Mouse (Mus musculus): ENCODE results near the gene Myh14. TPM values are rescaled to one million over a fixed set of nuclear protein-coding genes. Genes with fewer than 3 reads are reported as not detected.
A peak's percentile ranks its signal among the peaks of the same experiment; 100 is the strongest.

Gene Myh14
- total and polyA plus RNA-seq, 2 experiments from 2014 or later: 6.9 to 8.8 TPM

- 2% methylated on average over 13 of the region's 13 CpGs for WGBS
- peak overlapping the region; percentile 91 for H3K4me2 ChIP-seq (ENCODE audit: low read depth, low read length, poor library complexity, severe bottlenecking)
- 0 out of 2 replicates have a peak overlapping the region, but pooled peaks have one; percentile 25 for H3K9ac ChIP-seq (replicated peaks; ENCODE audit: low read length, poor library complexity, severe bottlenecking)
- peak overlapping the region; percentile 49 for H3K27ac ChIP-seq (ENCODE audit: low read depth, low read length)
- DNase-seq (ENCODE audit: low spot score): peak; percentile 62
- H3K27me3 ChIP-seq (ENCODE audit: insufficient read depth, low read length): no peaks in the 10 kb centered on the region
- TF ChIP-seq CTCF (IDR thresholded peaks at IDR 0.05): no peak
- H3K36me3 ChIP-seq (ENCODE audit: insufficient read depth, low read length): no peaks in the 10 kb centered on the region
- H3K4me3 ChIP-seq (ENCODE audit: low read depth, low read length): peak overlapping the region; percentile 70
- H3K9me3 ChIP-seq (ENCODE audit: low read length): no peaks in the 10 kb centered on the region
- peaks cover 21% of the 10 kb centered on the region for H3K4me1 ChIP-seq (ENCODE audit: insufficient read depth, low read length)
- ATAC-seq (ENCODE audit: low FRiP score): no peak
Observed at GRCm38 (mm10) chr7:44589946-44590345, 80.7 kb downstream of the Myh14 start.

- ATAC-seq (ENCODE audit: low FRiP score) (peak; percentile 6; the same call in 1 of the 2 replicates), DNase-seq (ENCODE audit: low spot score) (peak; percentile 88)
- no peaks in the 10 kb centered on the region for H3K27me3 ChIP-seq (ENCODE audit: insufficient read depth, low read length)
- no peaks in the 10 kb centered on the region for H3K36me3 ChIP-seq (ENCODE audit: insufficient read depth, low read length)
- TF ChIP-seq CTCF (IDR thresholded peaks at IDR 0.05): peak; percentile 24
- H3K4me3 ChIP-seq (ENCODE audit: low read depth, low read length): peak overlapping the region; percentile 70
- peak overlapping the region; percentile 49 for H3K27ac ChIP-seq (ENCODE audit: low read depth, low read length)
- WGBS: under 1% methylated on average over 32 of the region's 33 CpGs
- peak overlapping the region; percentile 25 for H3K9ac ChIP-seq (replicated peaks; ENCODE audit: low read length, poor library complexity, severe bottlenecking)
- H3K4me2 ChIP-seq (ENCODE audit: low read depth, low read length, poor library complexity, severe bottlenecking): peak overlapping the region; percentile 91
- peaks cover 17% of the 10 kb centered on the region for H3K4me1 ChIP-seq (ENCODE audit: insufficient read depth, low read length)
- no peaks in the 10 kb centered on the region for H3K9me3 ChIP-seq (ENCODE audit: low read length)
Observed at GRCm38 (mm10) chr7:44589149-44589548, 81.5 kb downstream of the Myh14 start.

GRCm38 (mm10) chr7:44588338-44588737 lies 82.3 kb downstream of the Myh14 start:
- Histone ChIP-seq H3K9ac (replicated peaks; ENCODE audit: low read length, poor library complexity, severe bottlenecking) (peak overlapping the region; percentile 25), H3K36me3 (ENCODE audit: insufficient read depth, low read length) (no peaks in the 10 kb centered on the region), H3K4me3 (ENCODE audit: low read depth, low read length) (peak overlapping the region; percentile 70), H3K9me3 (ENCODE audit: low read length) (no peaks in the 10 kb centered on the region), H3K4me1 (ENCODE audit: insufficient read depth, low read length) (peaks cover 17% of the 10 kb centered on the region), H3K27me3 (ENCODE audit: insufficient read depth, low read length) (no peaks in the 10 kb centered on the region), H3K4me2 (ENCODE audit: low read depth, low read length, poor library complexity, severe bottlenecking) (peak overlapping the region; percentile 91), H3K27ac (ENCODE audit: low read depth, low read length) (0 out of 2 replicates have a peak overlapping the region, but pooled peaks have one; percentile 49)
- 14% methylated on average over 12 of the region's 12 CpGs for WGBS
- DNase-seq (ENCODE audit: low spot score): no peak
- ATAC-seq (ENCODE audit: low FRiP score): no peak
- TF ChIP-seq CTCF (IDR thresholded peaks at IDR 0.05): no peak

GRCm38 (mm10) chr7:44587676-44588075 lies 83.0 kb downstream of the Myh14 start:
- no peak for DNase-seq (ENCODE audit: low spot score)
- 33% methylated on average over 6 of the region's 6 CpGs for WGBS
- Histone ChIP-seq H3K36me3 (ENCODE audit: insufficient read depth, low read length) (no peaks in the 10 kb centered on the region), H3K9me3 (ENCODE audit: low read length) (no peaks in the 10 kb centered on the region), H3K27ac (ENCODE audit: low read depth, low read length) (no peak overlapping the region), H3K4me2 (ENCODE audit: low read depth, low read length, poor library complexity, severe bottlenecking) (peak overlapping the region; percentile 91), H3K4me3 (ENCODE audit: low read depth, low read length) (peak overlapping the region; percentile 70), H3K27me3 (ENCODE audit: insufficient read depth, low read length) (no peaks in the 10 kb centered on the region), H3K9ac (replicated peaks; ENCODE audit: low read length, poor library complexity, severe bottlenecking) (peak overlapping the region; percentile 57), H3K4me1 (ENCODE audit: insufficient read depth, low read length) (peaks cover 10% of the 10 kb centered on the region; the same call in 1 of the 2 replicates)
- ATAC-seq (ENCODE audit: low FRiP score): no peak
- TF ChIP-seq CTCF (IDR thresholded peaks at IDR 0.05): no peak

GRCm38 (mm10) chr7:44586930-44587329 lies 83.7 kb downstream of the Myh14 start:
- Histone ChIP-seq H3K4me2 (ENCODE audit: low read depth, low read length, poor library complexity, severe bottlenecking) (peak overlapping the region; percentile 91), H3K4me1 (ENCODE audit: insufficient read depth, low read length) (peaks cover 5% of the 10 kb centered on the region; the same call in 1 of the 2 replicates), H3K36me3 (ENCODE audit: insufficient read depth, low read length) (no peaks in the 10 kb centered on the region), H3K9me3 (ENCODE audit: low read length) (no peaks in the 10 kb centered on the region), H3K27me3 (ENCODE audit: insufficient read depth, low read length) (no peaks in the 10 kb centered on the region), H3K9ac (replicated peaks; ENCODE audit: low read length, poor library complexity, severe bottlenecking) (peak overlapping the region; percentile 57), H3K4me3 (ENCODE audit: low read depth, low read length) (peak overlapping the region; percentile 70), H3K27ac (ENCODE audit: low read depth, low read length) (peak overlapping the region; percentile 69; the same call in 1 of the 2 replicates)
- WGBS: under 1% methylated on average over 18 of the region's 18 CpGs
- ATAC-seq (ENCODE audit: low FRiP score) (peak; percentile 35; the same call in 1 of the 2 replicates), DNase-seq (ENCODE audit: low spot score) (peak; percentile 91)
- TF ChIP-seq CTCF (IDR thresholded peaks at IDR 0.05): no peak; the same call in 1 of the 2 replicates

- Histone ChIP-seq H3K4me2 (ENCODE audit: low read depth, low read length, poor library complexity, severe bottlenecking) (peak overlapping the region; percentile 91), H3K27ac (ENCODE audit: low read depth, low read length) (peak overlapping the region; percentile 69), H3K27me3 (ENCODE audit: insufficient read depth, low read length) (no peaks in the 10 kb centered on the region), H3K9me3 (ENCODE audit: low read length) (no peaks in the 10 kb centered on the region), H3K4me3 (ENCODE audit: low read depth, low read length) (peak overlapping the region; percentile 70), H3K9ac (replicated peaks; ENCODE audit: low read length, poor library complexity, severe bottlenecking) (peak overlapping the region; percentile 57), H3K4me1 (ENCODE audit: insufficient read depth, low read length) (peaks cover 3% of the 10 kb centered on the region; the same call in 1 of the 2 replicates), H3K36me3 (ENCODE audit: insufficient read depth, low read length) (no peaks in the 10 kb centered on the region)
- no peak for TF ChIP-seq CTCF (IDR thresholded peaks at IDR 0.05)
- DNase-seq (ENCODE audit: low spot score) (peak; percentile 78), ATAC-seq (ENCODE audit: low FRiP score) (no peak)
- WGBS: 9% methylated on average over 19 of the region's 19 CpGs
Observed at GRCm38 (mm10) chr7:44586518-44586917, 84.1 kb downstream of the Myh14 start.
